Mouse (Mus musculus): ENCODE measurements at regions not wholly inside any gene's neighbourhood (a gene's known extent, or its start where the extent isn't known, plus 50 kb on each side); places are given as distances from the start of the nearest gene placed in this dataset.

DNA sequence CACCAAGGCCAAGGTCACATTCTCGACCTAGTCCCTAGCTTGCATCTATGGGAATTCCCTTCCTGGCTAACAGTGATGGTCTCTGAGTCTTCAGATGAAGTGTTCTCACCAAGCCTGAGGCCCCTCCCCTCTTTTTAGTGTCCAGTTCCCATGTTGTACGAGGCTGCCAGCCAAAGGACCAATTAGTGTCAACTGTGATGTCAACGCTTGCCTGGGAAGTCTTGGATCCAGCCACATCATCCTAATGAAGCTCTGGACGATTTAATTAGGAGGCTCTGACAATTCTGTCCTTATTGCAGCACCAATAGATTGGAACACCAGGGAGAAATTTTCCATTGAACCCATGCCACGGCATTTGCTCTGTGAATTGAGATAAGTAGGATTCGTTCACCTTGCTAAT is 202.4 kb upstream of the Gm6657 start:
- no peak for TF ChIP-seq POLR2A (IDR thresholded peaks at IDR 0.05; ENCODE audit: borderline replicate concordance, extremely low read depth, insufficient read depth, insufficient read length, poor library complexity, severe bottlenecking)
- no peak for TF ChIP-seq CTCF (IDR thresholded peaks at IDR 0.05; ENCODE audit: borderline replicate concordance, extremely low read depth, insufficient read depth, insufficient read length)
